Mouse (Mus musculus): ENCODE results near the gene Crebl2.

The Crebl2 gene

DNA sequence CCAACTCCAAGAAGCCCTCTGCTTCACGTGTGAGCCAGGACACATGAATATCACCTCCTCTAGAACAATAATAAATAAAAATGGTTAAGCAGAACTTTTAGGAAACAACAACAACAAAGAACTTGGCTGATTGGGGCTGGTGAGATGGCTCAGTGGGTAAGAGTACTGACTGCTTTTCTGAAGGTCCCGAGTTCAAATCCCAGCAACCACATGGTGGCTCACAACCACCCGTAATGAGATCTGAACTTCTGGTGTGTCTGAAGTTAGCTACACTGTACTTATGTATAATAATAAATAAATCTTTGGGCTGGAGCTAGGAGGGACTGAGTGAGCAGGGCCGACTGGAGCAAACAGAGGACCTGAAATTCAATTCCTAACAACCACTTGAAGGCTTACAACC is 47.3 kb downstream of the Crebl2 start:
- no peak for DNase-seq

- no peak for DNase-seq
Measured at GRCm38 (mm10) chr6:134877892-134878291, 47.9 kb downstream of the Crebl2 start.

DNA sequence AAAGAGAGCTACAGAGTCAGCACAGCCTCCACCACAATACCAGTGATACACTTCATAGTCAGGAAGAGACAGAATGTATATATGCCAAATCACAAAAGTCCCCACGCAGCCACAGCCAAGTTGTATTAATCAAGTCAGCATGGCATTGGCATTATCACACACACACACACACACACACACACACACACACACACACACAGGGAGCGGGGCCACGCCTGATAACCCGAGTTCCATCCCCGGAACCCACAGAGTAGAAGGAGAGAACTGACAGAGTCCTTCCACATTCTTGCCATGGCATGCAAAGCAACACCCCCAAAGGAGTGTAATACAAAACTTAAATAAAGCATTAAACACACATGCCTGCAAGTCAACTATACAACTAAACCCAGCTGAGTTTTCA is 49.6 kb downstream of the Crebl2 start:
- no peak for DNase-seq

DNA sequence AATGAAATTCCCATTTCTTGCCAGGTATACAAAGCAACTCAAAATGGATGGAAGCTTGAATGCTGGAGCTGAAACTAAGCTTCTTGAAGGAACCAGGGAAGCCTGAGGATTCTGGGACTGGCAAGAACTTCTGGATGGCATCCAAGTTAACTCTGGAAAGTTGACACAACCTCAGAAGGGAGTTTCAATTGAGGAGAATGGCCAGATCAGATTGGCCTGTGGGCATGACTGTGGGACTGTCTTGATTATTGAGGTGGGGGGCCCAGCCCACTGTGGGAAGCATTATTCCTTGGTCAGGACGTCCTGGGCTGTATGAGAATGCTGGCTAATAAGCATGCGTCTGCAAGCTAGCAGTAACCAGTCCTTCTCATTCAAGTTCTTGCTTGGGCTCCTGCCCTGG is 50.1 kb downstream of the Crebl2 start:
- no peak for DNase-seq

GRCm38 (mm10) chr6:134883661-134884060 is 53.7 kb downstream of the Crebl2 start:
- DNase-seq: no peak

- DNase-seq: no peak
Measured at GRCm38 (mm10) chr6:134885515-134885914, 55.6 kb downstream of the Crebl2 start.

DNA sequence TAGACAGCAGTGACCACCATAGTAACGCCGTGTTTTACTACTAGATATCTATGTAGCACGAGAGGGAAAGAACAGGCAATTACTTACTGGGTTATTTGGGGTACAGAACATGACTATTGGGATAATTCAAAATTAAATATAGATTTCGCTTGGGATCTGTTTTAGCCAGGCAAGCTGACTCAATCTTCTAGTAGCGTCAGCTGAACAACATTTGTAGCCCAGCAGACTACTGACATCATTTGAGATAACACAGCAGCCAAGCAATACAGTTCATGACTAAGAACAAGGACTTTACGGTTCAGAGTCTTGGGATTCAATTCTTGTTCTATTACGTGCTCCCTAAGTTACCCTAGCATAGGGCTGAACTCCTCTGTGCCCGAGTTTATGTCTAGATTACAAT is 56.5 kb downstream of the Crebl2 start:
- DNase-seq: no peak

DNA sequence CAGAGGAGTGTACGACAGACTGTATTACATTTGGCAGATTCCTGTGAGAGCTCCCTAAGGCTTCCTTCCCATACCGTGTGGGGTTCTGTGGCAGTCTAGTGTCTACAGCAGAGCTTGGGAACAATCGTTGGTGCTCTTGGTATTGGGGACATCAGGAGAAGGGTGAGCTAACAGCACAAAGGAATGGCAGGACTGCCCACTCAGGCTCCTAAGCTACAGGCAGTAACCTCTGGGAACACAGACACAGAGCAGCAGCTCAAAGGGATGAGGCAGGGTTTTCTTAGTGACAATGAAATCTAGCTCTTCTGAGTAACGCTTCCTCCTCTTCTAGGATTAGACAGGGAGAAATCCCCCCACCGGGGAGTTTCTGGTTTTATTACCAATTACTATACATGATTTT is 57.1 kb downstream of the Crebl2 start:
- DNase-seq: no peak

GRCm38 (mm10) chr6:134887711-134888449 is 57.9 kb downstream of the Crebl2 start:
- DNase-seq: no peak

DNA sequence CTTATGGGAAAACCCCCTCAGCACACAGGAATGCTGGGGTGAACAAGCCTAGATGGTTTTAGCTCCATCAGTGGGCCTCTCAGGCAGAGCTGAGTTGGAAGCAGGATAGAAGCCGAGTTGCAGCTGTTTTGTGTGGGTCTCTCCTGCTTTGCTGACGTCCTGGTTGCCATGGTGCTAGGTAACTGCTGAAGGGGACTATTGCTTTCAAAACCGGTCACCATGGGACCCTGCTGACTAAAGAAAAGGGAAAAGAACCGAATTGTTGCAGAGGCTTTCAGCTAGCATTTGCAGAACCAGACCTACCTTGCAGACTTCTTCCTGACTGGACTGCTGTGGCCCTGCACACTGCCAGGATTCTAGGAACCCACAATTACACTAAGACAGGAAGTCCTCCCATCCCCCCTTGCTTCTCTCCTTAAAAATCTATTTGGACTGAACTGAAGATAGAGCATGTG is 58.6 kb downstream of the Crebl2 start:
- no peak for DNase-seq

- no peak for DNase-seq
Measured at GRCm38 (mm10) chr6:134889763-134890162, 59.8 kb downstream of the Crebl2 start.

DNA sequence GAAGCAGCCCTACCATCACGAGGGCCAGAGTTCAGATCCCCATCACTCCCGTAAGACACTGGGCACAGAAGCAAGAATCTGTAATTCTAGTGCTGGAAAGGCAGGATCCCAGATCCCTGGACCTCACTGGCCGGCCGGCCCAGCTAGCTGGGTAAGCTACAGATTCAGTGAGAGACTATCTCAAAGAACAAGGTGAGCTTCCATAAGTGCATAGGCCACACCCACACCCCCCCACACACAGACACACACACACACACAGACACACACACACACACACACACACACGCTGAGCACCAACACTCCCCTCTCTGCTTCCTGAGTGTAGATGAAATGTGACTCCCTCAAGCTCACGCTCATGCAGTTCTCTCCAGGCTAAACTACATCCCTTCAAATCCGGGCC is 60.5 kb downstream of the Crebl2 start:
- no peak for DNase-seq

GRCm38 (mm10) chr6:134896570-134897436 is 66.8 kb downstream of the Crebl2 start:
- no peak for DNase-seq

DNA sequence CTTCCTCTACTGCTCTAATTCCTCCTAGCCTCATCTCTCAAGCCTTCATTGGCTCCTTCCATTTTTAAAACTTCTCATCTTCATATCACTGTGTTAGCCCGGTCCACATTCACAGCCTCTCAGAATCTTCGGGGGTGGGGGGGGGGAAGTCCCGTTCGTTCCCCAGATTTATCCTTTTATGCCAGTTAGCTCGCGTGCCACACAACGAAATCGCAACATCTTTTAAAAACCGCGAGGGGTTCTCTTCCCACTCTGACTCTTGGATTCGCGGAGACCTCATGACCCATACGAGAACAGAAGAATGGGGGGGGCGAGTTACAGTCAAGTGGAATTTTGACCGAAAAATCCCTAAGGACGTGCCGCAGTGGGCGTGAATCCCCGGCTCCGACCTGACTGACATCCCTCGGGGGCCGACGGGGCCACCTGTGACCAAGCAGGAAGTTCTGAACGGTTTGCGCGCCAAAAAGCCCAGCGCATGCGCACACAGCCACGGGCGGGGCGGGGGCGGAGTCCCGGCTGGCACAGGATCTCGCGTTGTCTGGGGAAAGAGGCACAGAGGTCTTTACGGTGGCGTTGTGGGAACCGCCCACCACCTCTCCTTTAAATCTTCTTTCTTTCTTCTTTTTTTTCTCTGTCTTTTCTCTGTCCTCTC is 67.6 kb downstream of the Crebl2 start:
- DNase-seq: peak; percentile 98

- peak; percentile 92 for DNase-seq
Measured at GRCm38 (mm10) chr6:134898095-134898965, 68.4 kb downstream of the Crebl2 start, which contains the start of gene Gpr19. Gpr19 (minus strand) TSS chr6:134898578.

GRCm38 (mm10) chr6:134903368-134903767 is 73.4 kb downstream of the Crebl2 start:
- DNase-seq: no peak

DNA sequence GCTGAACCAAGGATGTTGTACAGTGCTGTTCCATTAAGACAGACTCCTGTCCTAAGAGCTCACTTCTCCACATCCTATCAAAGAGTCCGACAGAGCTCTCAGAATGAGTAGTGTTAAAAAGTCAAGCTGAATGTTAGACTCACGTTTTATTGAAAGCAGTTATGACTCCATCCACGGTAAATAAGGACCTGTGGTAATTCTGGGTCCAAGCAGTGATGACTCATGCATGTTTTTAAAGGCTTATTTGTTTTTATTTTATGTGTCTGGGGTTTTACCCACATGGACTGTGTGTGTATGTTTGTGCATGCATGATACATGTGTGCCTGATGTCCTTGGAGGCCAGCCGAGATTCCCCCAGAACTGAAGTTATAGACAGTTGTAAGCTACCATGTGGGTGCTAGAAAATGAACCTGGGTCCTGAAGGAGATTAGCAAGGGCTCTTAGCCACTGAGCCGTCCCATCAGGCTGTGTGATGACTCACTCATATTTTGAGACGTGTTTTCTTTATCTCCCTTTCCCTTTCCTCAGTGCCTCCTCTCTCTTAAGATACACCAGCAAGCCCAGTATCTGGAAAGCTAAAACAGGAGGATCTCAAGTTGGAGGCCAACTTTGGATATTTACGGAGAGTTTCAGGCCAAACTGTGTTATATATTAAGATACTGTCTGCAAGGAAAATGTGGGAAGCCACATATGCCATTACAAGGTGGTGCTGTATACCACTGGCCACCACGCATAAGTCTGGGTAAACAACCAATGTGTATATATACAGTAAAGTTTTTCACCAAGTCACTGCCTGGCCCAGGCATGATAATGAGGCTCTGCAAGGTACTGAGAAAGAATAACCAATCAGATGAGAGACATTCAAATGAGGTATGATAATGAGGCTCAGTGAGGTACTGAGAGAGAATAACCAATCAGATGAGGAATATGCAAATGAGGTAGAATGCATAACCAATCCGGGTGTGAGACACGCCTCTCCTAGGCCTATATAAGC is 74.2 kb downstream of the Crebl2 start:
- no peak for DNase-seq

DNA sequence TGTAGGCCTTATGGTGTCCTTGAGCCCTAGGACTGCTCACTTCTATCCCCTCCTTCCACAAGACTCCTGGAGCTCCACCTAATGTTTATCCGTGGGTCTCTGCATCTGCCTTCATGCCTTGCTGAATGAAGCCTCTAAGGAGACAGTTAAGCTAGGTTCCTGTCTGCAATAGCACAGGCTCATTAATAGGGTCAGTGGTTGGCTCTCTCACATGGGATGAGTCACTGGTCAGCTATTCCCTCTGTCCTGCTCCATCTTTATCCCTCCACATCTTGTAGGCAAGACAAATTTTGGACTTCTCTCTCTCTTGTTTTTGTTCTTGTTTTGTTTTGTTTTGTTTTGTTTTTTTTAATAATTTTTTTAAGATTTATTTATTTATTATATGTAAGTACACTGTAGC is 75.9 kb downstream of the Crebl2 start:
- DNase-seq: no peak

All from kidney, adult 9 months (tissue).